Mouse (Mus musculus) macrophage (primary cell): ENCODE measurements around the gene Cdc42bpb. TPM values are rescaled to one million over a fixed set of nuclear protein-coding genes. Genes with fewer than 3 reads are reported as not detected.
A peak's percentile ranks its signal among the peaks of the same experiment; 100 is the strongest.

Source experiments
- H3K27ac ChIP-seq: fragments of 350-480 bp; formaldehyde crosslinking; 2 replicates; pipeline ENCODE4 v1.9.0; 2021
- H3K36me3 ChIP-seq: fragments of 350-480 bp; formaldehyde crosslinking; 2 replicates; pipeline ENCODE4 v1.9.0; 2021; ENCODE audit errors: inconsistent target
- H3K4me3 ChIP-seq: fragments of 350-480 bp; formaldehyde crosslinking; 2 replicates; pipeline ENCODE4 v1.9.0; 2021; ENCODE audit errors: inconsistent target
- H3K79me2 ChIP-seq: fragments of 350-480 bp; formaldehyde crosslinking; 2 replicates; pipeline ENCODE4 v1.9.0; 2021; ENCODE audit errors: inconsistent target
- WGBS: methylation state at CpG from one replicate; pipeline ENCODE4 v1.1.7; 2026; ENCODE audit warnings: inconsistent platforms; ENCODE audit not compliant: missing documents; 5-methylcytosine and 5-hydroxymethylcytosine counted together
- polyA plus RNA-seq: library from polyadenylated mRNA; stranded (reverse); fragments of 250-400 nt; gene quantifications from 3 replicates; pipeline ENCODE4 v1.2.4, GENCODE M21; 2018; ENCODE audit warnings: inconsistent platforms

The Cdc42bpb gene
- polyA plus RNA-seq, 1 experiment from 2014 or later, result 86.3 TPM

- Histone ChIP-seq H3K79me2 (no peaks in the 10 kb centered on the region), H3K4me3 (no peak within 1 kb of the TSS), H3K27ac (no peak within 1 kb of the TSS), H3K36me3 (no peaks in the 10 kb centered on the region)
- 5% methylated on average over 20 of the region's 24 CpGs for WGBS
Observed at GRCm38 (mm10) chr12:111406622-111407021, 29.1 kb upstream of the Cdc42bpb start, which contains the start of gene Lbhd2. Lbhd2 (plus strand) TSS chr12:111406809.

DNA sequence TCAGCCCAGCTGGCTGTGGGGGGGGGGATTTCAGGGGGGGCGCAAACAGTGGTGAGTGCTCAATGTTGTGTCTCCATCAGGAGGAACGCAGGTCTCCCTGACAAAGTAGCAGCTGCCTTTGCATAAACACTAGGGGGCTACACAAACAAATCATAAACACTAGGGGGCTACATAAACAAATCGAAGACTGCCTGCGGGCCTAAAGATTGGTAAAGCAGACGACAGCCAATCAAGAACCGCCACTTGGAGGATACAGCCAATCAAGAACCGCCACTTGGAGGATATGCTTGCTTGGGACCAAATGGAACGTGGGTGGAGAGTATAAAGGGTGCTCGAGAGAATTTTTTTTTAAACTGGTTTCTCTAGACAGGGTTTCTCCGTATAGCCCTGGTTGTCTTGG lies 27.4 kb upstream of the Cdc42bpb start:
- WGBS, result 74% methylated on average over 10 of the region's 10 CpGs
- H3K4me3 ChIP-seq, result no peak overlapping the region
- H3K36me3 ChIP-seq, result no peaks in the 10 kb centered on the region
- no peaks in the 10 kb centered on the region for H3K79me2 ChIP-seq
- no peak overlapping the region for H3K27ac ChIP-seq

- WGBS, result 36% methylated on average over 15 of the region's 15 CpGs
- Histone ChIP-seq H3K27ac (no peak overlapping the region), H3K79me2 (no peaks in the 10 kb centered on the region), H3K4me3 (no peak overlapping the region), H3K36me3 (no peaks in the 10 kb centered on the region)
Observed at GRCm38 (mm10) chr12:111401454-111402184, 24.1 kb upstream of the Cdc42bpb start.

DNA sequence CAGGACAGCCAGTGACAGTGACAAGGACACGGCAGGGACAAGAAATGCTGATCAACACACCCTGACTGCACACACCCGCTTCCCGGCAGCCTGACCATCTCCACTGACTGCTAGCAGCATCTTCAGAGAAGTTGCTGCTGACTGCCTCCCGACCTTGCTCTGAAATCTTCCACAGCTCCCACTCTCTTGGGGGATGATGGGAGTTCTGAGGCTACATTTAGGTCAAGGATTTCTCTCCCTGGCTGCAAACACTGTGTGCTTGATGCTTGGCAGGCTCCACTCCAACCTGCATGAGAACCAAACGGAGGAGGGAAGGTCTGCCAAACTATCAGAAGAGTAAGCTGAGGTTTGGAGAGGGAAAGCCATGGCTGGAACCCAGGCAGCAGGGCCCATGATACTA lies 19.5 kb upstream of the Cdc42bpb start:
- Histone ChIP-seq H3K27ac (no peak overlapping the region), H3K79me2 (no peaks in the 10 kb centered on the region), H3K4me3 (no peak overlapping the region), H3K36me3 (no peaks in the 10 kb centered on the region)
- WGBS, result 88% methylated on average over 5 of the region's 5 CpGs

GRCm38 (mm10) chr12:111394008-111394407 lies 16.5 kb upstream of the Cdc42bpb start:
- 87% methylated on average over 6 of the region's 6 CpGs for WGBS
- Histone ChIP-seq H3K36me3 (no peaks in the 10 kb centered on the region), H3K79me2 (no peaks in the 10 kb centered on the region), H3K4me3 (no peak overlapping the region), H3K27ac (no peak overlapping the region)

- Histone ChIP-seq H3K27ac (0 out of 2 replicates have a peak overlapping the region, but pooled peaks have one; percentile 15), H3K79me2 (no peaks in the 10 kb centered on the region)
Observed at GRCm38 (mm10) chr12:111387146-111387545, 9.6 kb upstream of the Cdc42bpb start.

DNA sequence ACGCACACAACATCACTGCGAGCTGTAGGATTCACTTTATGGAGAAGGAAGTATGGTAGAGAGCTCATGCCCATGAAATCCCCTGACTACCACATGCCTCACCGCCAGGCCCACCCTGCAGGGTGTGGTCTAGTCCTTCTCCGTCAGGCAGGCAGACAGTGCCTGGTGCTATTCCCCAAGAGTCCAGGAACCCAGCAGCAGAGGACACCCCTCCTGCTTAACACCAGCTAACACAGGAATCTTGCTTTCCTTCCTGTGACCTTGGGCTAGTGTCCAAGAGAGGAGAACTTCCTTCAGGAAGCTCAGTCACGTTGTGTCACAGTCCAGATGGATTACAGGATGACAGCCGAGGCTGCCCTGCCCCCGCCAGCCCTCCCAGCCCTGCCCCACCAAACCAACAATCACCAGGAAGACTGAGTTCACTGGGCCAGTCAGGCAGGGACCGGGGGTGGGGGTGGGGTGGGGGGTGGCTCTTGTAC lies 9.2 kb upstream of the Cdc42bpb start:
- Histone ChIP-seq H3K36me3 (no peaks in the 10 kb centered on the region), H3K79me2 (no peaks in the 10 kb centered on the region), H3K27ac (0 out of 2 replicates have a peak overlapping the region, but pooled peaks have one; percentile 15), H3K4me3 (no peak overlapping the region)
- 29% methylated on average over 8 of the region's 8 CpGs for WGBS

More at GRCm38 (mm10) chr12:111387146-111387545, 9.6 kb upstream of the Cdc42bpb start:
- WGBS, result 88% methylated on average over 4 of the region's 4 CpGs
- Histone ChIP-seq H3K36me3 (no peaks in the 10 kb centered on the region), H3K4me3 (no peak overlapping the region)

GRCm38 (mm10) chr12:111385883-111386641 lies 8.5 kb upstream of the Cdc42bpb start:
- WGBS, result 83% methylated on average over 13 of the region's 13 CpGs
- Histone ChIP-seq H3K4me3 (no peak overlapping the region), H3K27ac (no peak overlapping the region), H3K36me3 (no peaks in the 10 kb centered on the region), H3K79me2 (no peaks in the 10 kb centered on the region)

GRCm38 (mm10) chr12:111378812-111379211 lies 1.3 kb upstream of the Cdc42bpb start:
- H3K27ac ChIP-seq, result no peak overlapping the region
- peaks cover 31% of the 10 kb centered on the region for H3K79me2 ChIP-seq
- H3K4me3 ChIP-seq, result no peak overlapping the region; the same call in 1 of the 2 replicates
- no peaks in the 10 kb centered on the region for H3K36me3 ChIP-seq
- WGBS, result 77% methylated on average over 11 of the region's 12 CpGs

DNA sequence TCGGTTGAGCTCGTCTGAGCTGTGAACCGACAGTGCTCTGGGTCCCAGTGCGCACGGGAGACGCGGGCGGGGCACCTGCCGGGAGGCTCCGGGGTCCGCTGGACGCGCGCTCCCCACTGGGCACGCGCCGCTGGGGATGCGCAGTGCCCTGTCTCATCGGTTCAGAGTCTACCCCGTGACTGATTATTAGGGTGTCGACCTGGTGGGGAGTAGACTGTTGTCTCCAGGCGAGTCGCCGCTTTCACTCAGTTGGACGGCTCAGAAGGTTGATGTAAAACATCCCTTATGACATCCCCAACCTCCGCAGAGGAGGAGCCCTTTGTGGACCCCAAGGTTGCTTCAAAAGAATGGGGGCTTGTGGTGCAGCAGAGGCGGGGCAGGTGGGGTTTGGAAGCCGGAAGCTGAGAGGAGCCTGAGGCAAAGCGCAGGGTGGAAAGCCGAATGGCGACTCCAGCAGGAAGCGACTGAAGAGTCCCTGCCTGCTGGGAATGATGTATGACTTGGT lies 520 bp upstream of the Cdc42bpb start:
- peaks cover 38% of the 10 kb centered on the region for H3K79me2 ChIP-seq
- H3K4me3 ChIP-seq, result peak overlapping the region; percentile 68
- H3K27ac ChIP-seq, result peak overlapping the region; percentile 48
- H3K36me3 ChIP-seq, result no peaks in the 10 kb centered on the region
- WGBS, result 1% methylated on average over 32 of the region's 32 CpGs

GRCm38 (mm10) chr12:111376826-111377331 lies 639 bp downstream of the Cdc42bpb start:
- peaks cover 50% of the 10 kb centered on the region for H3K79me2 ChIP-seq
- no peaks in the 10 kb centered on the region for H3K36me3 ChIP-seq
- WGBS, result under 1% methylated on average over 49 of the region's 49 CpGs
- H3K27ac ChIP-seq, result peak overlapping the region; percentile 10; the same call in 1 of the 2 replicates
- peak overlapping the region; percentile 70 for H3K4me3 ChIP-seq

DNA sequence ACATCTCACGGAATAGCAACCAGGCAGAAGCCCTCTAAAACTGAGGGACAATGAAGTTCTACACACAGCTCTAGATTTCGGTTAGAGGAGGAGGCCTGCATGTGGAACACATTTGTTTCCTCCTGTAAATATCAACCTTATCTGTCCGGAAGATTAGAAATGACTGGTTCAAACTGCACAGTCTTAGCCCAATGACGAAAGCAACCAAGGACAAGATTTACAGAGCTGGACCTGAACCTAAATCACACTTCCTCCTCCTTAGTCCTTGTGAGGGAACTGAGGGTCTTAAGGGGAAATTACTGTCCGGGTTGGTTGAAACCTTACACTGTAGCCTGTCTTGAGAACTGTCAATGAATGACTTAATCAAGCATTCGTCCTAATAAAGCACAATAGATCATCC lies 1.5 kb downstream of the Cdc42bpb start:
- 0 out of 2 replicates have a peak overlapping the region, but pooled peaks have one; percentile 10 for H3K27ac ChIP-seq
- peaks cover 58% of the 10 kb centered on the region for H3K79me2 ChIP-seq
- H3K36me3 ChIP-seq, result no peaks in the 10 kb centered on the region
- H3K4me3 ChIP-seq, result peak overlapping the region; percentile 70
- 11% methylated on average over 6 of the region's 6 CpGs for WGBS

DNA sequence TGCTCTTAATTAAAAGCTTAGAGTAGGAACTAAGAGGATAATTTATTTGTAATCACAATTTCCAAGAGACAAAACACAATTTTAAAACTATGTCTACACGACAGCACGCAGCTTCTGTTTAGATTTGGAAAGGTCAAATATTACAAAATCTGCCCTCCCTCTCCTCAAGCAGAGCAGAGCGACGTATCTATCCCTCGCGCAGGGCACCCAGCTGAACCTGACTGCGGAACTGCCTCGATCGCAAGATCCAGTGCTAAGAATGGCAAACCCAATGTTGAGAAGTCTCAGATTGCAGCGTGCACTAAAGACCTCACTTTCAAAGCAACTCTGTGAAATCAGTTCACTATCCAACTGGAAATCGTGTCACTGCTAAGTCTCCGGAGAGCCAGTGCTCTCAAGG lies 2.0 kb downstream of the Cdc42bpb start:
- Histone ChIP-seq H3K36me3 (no peaks in the 10 kb centered on the region), H3K4me3 (peak overlapping the region; percentile 70), H3K27ac (no peak overlapping the region), H3K79me2 (peaks cover 63% of the 10 kb centered on the region)
- 75% methylated on average over 12 of the region's 12 CpGs for WGBS

DNA sequence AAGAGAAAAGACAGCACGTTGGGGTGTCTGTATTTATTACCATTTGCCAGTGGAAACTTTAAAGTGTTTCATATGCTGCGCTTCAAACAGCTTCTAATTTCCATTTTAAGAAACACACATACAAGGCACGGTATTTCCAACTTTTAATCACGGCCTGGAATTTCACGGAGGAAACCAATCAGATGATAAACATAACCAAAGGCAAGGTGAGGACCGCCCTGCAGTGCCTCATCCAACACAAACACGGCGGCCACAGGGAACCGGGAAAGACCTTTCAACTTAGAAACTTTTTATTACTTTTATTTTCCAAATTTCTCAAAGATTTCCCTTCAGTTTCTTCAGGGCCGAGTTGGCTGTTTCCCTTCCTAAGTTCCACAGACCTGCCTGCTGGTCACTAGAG lies 2.8 kb downstream of the Cdc42bpb start:
- 94% methylated on average over 10 of the region's 10 CpGs for WGBS
- no peak overlapping the region for H3K4me3 ChIP-seq
- H3K79me2 ChIP-seq, result peaks cover 71% of the 10 kb centered on the region
- no peak overlapping the region for H3K27ac ChIP-seq
- H3K36me3 ChIP-seq, result no peaks in the 10 kb centered on the region
